Mouse (Mus musculus): ENCODE measurements around the gene Furin.

- TF ChIP-seq CTCF (IDR thresholded peaks at IDR 0.05) = no peak
- no peak for TF ChIP-seq EP300 (IDR thresholded peaks at IDR 0.05)
These were observed 44.8 kb downstream of the Furin start for GRCm38 (mm10) chr7:80360435-80360834.
